Mouse (Mus musculus) G1E (cell line): ENCODE data around the gene Psmg3. TPM values are rescaled to one million over a fixed set of nuclear protein-coding genes. Genes with fewer than 3 reads are reported as not detected.

Experiments
- ATAC-seq: 2 replicates; pipeline ENCODE4 v1.8.0; 2016; ENCODE audit warnings: mild to moderate bottlenecking; ENCODE audit not compliant: insufficient number of reproducible peaks, poor library complexity, low FRiP score, severe bottlenecking; ENCODE audit errors: extremely low read depth
- DNase-seq: peaks from one replicate; pipeline ENCODE4 v3.0.0; 2012; ENCODE audit warnings: low spot score
- H3K27me3 ChIP-seq: 2 replicates; pipeline ENCODE4 v1.6.1; 2012; ENCODE audit warnings: mild to moderate bottlenecking, low read length, inconsistent platforms; ENCODE audit not compliant: insufficient read depth
- H3K36me3 ChIP-seq: replicated peaks from 2 replicates; pipeline ENCODE3; 2012; ENCODE audit warnings: mild to moderate bottlenecking, inconsistent platforms
- H3K4me1 ChIP-seq: 2 replicates; pipeline ENCODE4 v1.6.1; 2012; ENCODE audit warnings: low read depth, low read length, inconsistent platforms, mixed read lengths; ENCODE audit not compliant: insufficient read depth
- H3K4me3 ChIP-seq: 2 replicates; pipeline ENCODE4 v1.5.1; 2012; ENCODE audit warnings: low read depth, mild to moderate bottlenecking, inconsistent platforms, low read length, moderate library complexity, mixed read lengths
- H3K9me3 ChIP-seq: replicated peaks from 2 replicates; pipeline ENCODE4 v1.6.1; 2012; ENCODE audit warnings: inconsistent platforms
- CTCF ChIP-seq: IDR thresholded peaks from 2 replicates; pipeline ENCODE4 v1.5.1; 2012; ENCODE audit warnings: low read depth, low read length, inconsistent platforms, mixed read lengths
- GATA1 ChIP-seq: IDR thresholded peaks from 2 replicates; pipeline ENCODE4 v1.6.1; 2012; ENCODE audit warnings: borderline replicate concordance, low read length, inconsistent platforms, mixed read lengths
- GATA2 ChIP-seq: IDR thresholded peaks from 2 replicates; pipeline ENCODE4 v1.6.1; 2012; ENCODE audit warnings: low read depth, low read length, inconsistent platforms, borderline replicate concordance
- POLR2AphosphoS5 ChIP-seq: IDR thresholded peaks from 2 replicates; pipeline ENCODE4 v1.6.1; 2012; ENCODE audit warnings: low read depth, low read length, inconsistent platforms; ENCODE audit not compliant: insufficient replicate concordance
- TAL1 ChIP-seq: conservative IDR thresholded peaks from 2 replicates; pipeline ENCODE4 v1.6.1; 2012; ENCODE audit warnings: low read depth, low read length, inconsistent platforms, mixed read lengths
- polyA plus RNA-seq: library from polyadenylated mRNA; stranded (reverse); fragments of >175 nt; gene quantifications from 2 replicates; pipeline ENCODE4 v1.2.3, GENCODE M21; 2012
- total RNA-seq, 2 experiments: library from RNA; stranded (forward) in 1 of 2; stranded (reverse) in 1 of 2; fragments of 200-1000 nt in 1 of 2; fragments of >200 nt in 1 of 2; fragmentation: Nextera tagmentation in 1 of 2; gene quantifications; 2 replicates each; pipeline ENCODE4 v1.2.3; 2014 to 2017

Psmg3 gene
- total and polyA plus RNA-seq, 3 experiments, result 17.5 to 52.7 (median 29.3) TPM

DNA sequence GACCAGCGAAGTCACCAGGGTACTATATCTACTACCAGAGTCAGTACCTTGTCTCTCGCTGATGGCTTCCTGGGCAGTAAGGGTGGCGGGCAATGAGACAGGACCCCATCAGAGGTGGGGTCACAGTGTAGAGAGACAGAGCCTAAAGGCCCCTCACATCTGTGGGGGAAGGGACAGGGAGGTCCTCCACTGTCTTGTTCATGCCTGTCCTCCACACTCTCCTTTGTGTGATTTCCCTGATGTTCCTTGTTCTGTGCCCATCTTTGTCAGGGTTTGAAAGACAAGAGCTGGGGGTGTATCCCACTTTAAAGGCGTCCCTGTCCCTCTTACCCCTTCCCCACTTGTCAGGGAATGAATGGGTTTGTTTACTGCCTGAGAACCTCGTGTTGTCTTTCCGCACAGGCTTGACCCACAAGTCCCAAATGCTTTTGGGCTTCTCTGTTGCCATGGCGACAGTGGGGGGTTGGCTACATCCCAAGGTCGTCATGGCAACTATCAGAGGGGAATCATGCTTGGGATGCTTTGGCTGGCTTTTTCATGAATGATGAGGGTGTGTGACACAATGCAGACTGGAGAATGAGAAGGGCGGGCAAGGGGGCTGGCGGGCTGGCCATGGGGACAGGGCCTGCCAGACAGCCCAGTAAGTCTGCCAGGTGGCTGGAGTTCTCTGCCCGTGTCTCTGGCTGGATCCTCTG, 29.1 kb downstream of the Psmg3 start:
- DNase-seq (no peak), ATAC-seq (no peak)
- TF ChIP-seq POLR2AphosphoS5 (no peak), GATA2 (no peak), TAL1 (no peak), CTCF (no peak), GATA1 (no peak)
- Histone ChIP-seq H3K36me3 (peaks cover 97% of the 10 kb centered on the region), H3K4me1 (peaks cover 90% of the 10 kb centered on the region), H3K27me3 (no peaks in the 10 kb centered on the region), H3K4me3 (no peak overlapping the region), H3K9me3 (no peaks in the 10 kb centered on the region)

DNA sequence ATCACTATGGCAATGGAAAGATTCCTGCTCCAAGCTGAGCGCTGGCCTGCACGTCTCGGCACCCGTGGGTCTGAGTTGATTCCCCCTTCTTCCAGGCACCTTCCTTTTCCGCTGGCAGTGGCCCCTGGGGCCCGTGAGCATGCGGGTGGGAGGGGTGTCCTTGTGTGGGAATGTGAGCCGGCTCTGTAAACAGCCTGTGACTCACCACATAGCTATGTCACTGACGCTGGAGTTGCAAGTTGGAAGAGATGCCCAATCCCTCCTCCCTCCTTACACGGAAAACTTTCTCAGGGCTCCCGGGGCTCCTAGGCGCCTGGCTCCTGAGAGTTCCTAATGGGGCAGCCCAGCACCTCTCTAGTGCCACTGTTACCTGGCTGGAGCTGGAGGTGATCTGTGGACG, 29.8 kb downstream of the Psmg3 start:
- peaks cover 94% of the 10 kb centered on the region for H3K36me3 ChIP-seq
- H3K4me3 ChIP-seq, result peak overlapping the region; percentile 44; the same call in 1 of the 2 replicates
- DNase-seq (no peak), ATAC-seq (no peak)
- TF ChIP-seq CTCF (no peak), TAL1 (no peak), GATA2 (no peak), POLR2AphosphoS5 (no peak), GATA1 (no peak)
- no peaks in the 10 kb centered on the region for H3K27me3 ChIP-seq
- H3K9me3 ChIP-seq, result no peaks in the 10 kb centered on the region
- peaks cover 91% of the 10 kb centered on the region for H3K4me1 ChIP-seq

DNA sequence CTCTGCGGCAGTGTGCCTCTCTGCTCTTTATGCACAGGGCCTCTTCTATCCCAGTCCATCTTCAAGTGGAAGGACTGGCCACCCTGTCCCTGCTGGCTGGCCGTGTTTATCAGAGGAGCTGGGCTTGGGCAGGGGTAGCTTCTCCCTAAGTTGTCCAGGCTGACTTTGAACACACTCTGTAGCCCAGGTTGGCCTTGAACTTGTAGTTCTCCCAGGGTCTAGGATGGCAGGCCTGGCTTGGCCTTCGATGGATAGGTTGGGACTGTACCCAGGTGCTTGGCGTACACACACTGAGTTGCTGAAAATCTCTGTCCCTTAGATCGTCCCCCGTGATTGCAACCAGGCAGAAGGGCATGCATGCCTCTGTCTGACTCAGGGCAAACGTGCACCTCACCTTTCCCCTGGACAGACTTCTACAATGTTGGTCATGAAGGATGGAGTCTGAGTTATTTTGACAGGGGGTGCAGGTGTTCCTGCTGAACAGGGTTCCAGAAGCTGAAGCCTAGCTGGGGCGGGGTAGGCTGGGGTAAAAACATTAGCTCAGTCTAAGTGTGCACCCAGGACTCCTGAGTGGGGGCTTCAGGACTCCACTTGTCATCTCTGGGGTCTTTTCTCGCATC, 30.6 kb downstream of the Psmg3 start:
- Histone ChIP-seq H3K9me3 (no peaks in the 10 kb centered on the region), H3K4me3 (no peak overlapping the region; the same call in 1 of the 2 replicates), H3K4me1 (peaks cover 88% of the 10 kb centered on the region), H3K27me3 (no peaks in the 10 kb centered on the region), H3K36me3 (peaks cover 86% of the 10 kb centered on the region)
- DNase-seq, result no peak
- TF ChIP-seq GATA2, result no peak
- no peak for TF ChIP-seq CTCF
- no peak for TF ChIP-seq POLR2AphosphoS5
- no peak for TF ChIP-seq TAL1
- TF ChIP-seq GATA1, result no peak
- no peak for ATAC-seq

DNA sequence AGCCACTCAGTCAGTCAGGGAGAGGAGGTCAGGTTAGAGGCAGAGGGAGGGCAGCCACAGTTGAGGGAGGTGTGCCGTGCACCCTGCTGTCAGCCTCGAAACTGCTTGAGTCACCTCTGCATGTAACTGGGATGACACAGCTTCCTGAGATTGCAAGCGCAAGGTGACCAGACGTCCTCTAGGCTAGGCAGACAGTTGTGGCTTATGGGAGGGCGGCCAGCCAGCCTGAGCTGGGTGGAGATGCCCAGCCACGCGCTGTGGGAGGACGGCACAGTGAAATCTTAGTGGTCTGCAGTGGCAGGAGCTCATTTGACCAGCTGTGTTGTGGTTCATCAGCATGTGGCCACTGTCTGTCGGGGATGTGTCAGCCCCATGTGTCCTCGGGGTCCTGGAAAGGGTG, 31.7 kb downstream of the Psmg3 start:
- H3K9me3 ChIP-seq, result no peaks in the 10 kb centered on the region
- H3K4me1 ChIP-seq, result peaks cover 86% of the 10 kb centered on the region
- DNase-seq, result no peak
- ATAC-seq, result 0 out of 2 replicates have a peak, but pooled peaks have one; percentile 10
- peak overlapping the region; percentile 58; the same call in 1 of the 2 replicates for H3K4me3 ChIP-seq
- TF ChIP-seq GATA2 (no peak), TAL1 (no peak), GATA1 (no peak), POLR2AphosphoS5 (no peak)
- peaks cover 74% of the 10 kb centered on the region for H3K36me3 ChIP-seq
- H3K27me3 ChIP-seq, result no peaks in the 10 kb centered on the region

DNA sequence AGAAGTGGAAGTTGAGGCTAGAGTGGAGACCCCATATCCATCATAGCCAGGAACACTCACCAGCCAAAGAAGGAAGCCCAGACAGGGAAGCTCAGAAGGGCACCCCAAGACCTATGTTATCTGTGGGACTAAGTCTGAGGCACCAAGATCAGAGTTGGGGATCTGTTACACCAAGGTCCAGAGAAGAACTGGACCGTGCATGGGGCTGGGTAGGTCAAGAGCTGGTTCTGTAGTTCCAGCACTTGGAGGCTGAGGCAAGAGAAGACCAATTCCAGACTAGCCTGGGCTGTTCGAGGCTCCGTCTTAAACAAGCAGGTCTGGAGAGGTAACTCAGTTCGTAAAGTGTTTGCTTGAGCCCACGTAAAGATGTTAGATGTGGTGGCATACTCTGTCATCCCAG, 32.5 kb downstream of the Psmg3 start:
- DNase-seq (no peak), ATAC-seq (no peak)
- H3K4me3 ChIP-seq, result peak overlapping the region; percentile 96; the same call in 1 of the 2 replicates
- no peak for TF ChIP-seq POLR2AphosphoS5
- no peaks in the 10 kb centered on the region for H3K9me3 ChIP-seq
- H3K4me1 ChIP-seq, result peaks cover 87% of the 10 kb centered on the region
- no peaks in the 10 kb centered on the region for H3K27me3 ChIP-seq
- H3K36me3 ChIP-seq, result peaks cover 66% of the 10 kb centered on the region

DNA sequence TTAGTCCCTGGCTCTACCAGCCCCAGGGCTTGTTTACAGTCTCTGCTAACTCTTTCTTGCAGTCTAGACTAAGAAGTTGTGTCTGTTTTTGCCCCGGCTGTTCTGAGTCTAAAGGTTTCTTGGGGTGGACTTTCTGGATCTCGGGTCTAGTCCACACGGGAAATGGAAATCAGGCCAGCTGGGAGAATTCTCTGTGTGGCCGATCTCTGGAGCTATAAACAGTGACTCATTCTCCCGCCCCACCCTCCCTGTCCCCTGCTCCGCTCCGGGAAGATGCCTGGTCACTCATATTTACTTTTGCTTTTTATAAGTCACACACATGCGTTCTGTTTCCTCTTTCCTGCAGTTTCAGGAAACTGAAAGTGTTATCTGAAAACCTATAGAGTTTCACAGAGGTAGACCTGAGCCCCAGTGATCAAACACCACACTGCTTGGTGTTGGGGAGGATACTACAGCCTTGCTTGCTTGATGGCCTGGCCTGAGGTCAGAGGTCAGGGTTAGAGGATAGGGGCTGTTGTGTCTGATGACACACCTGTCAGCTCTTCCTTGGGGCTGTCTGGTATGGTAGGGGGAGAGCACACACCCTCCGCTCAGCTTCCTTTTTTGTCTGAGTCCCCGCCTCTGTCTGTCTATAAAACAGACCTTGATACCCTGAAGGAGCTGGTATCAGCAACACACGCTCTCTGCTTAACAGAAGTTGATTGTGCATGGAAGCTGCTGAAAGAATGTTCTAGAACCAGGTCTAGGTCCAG, 33.2 kb downstream of the Psmg3 start:
- H3K36me3 ChIP-seq, result peaks cover 60% of the 10 kb centered on the region
- TF ChIP-seq TAL1, result no peak
- no peak for TF ChIP-seq GATA2
- TF ChIP-seq POLR2AphosphoS5, result no peak
- no peak for TF ChIP-seq GATA1
- TF ChIP-seq CTCF, result no peak
- no peaks in the 10 kb centered on the region for H3K27me3 ChIP-seq
- H3K4me3 ChIP-seq, result peak overlapping the region; percentile 96
- DNase-seq (peak; percentile 67), ATAC-seq (no peak)
- no peaks in the 10 kb centered on the region for H3K9me3 ChIP-seq
- peaks cover 85% of the 10 kb centered on the region for H3K4me1 ChIP-seq

DNA sequence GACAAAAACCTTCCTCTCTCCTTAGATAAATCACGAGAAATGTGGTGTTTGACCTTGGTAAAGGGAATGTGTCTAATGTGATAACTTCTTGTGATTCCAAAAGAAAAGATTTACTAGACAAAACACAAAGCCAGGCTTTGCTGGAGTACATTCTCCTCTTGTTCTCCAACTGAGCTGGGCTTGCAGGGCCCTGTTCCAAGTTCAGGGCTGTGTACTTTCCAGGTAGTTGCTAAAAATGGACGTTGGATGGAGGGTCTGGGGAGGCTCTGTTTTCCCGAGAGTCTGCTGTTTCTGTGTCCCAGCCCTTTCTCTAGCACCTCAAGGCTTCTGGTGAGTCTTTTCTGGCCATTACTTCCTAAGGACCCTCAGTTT, 33.7 kb downstream of the Psmg3 start:
- Histone ChIP-seq H3K27me3 (peaks cover under 1% of the 10 kb centered on the region; the same call in 1 of the 2 replicates), H3K9me3 (no peaks in the 10 kb centered on the region), H3K4me1 (peaks cover 81% of the 10 kb centered on the region), H3K36me3 (peaks cover 54% of the 10 kb centered on the region), H3K4me3 (peak overlapping the region; percentile 96)
- DNase-seq, result no peak
- no peak for ATAC-seq
- TF ChIP-seq GATA2, result no peak
- no peak for TF ChIP-seq POLR2AphosphoS5
- no peak for TF ChIP-seq GATA1
- no peak for TF ChIP-seq TAL1
- no peak for TF ChIP-seq CTCF
